Mouse (Mus musculus): Measurements from ENCODE around the gene Raph1.
A peak's percentile ranks its signal among the peaks of the same experiment; 100 is the strongest.
"Not testable (repeated sequence)": the region's sequence is repeated elsewhere in the genome, so short reads cannot be mapped to it uniquely, and the experiment has no call there.

Raph1 gene

DNA sequence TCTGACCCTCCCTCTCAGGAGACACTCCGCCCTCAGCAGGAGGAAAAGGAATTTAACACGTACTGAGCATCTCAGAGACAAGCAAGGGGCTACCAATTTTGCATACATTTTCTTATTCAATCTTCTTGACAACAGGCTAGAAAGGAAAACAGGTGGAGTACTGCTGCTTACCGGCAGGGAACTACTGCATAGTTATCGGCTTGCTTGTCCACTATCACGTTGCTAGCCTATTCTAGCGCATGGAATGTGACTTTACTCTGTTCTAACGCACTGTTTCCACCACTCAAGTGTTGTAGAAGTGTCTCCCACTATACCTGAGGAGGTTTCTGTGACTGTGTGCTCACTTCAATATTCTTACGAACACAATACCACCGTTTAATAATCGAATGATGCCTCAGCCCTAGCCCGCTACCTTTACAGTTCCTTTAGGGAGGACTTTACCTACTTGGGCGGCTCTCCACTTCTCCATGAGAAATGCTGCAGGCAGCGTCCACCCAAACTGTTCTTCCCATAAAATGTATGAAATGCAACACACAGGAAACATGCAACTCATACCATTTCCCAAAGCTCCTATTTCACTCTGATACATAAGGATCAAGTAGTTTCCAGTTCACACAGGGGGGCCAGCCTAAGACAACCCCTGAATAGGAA lies 1.5 kb downstream of the Raph1 start:
- no peak for DNase-seq

- no peak for DNase-seq
Observed at GRCm38 (mm10) chr1:60564691-60565090, 2.2 kb downstream of the Raph1 start.

DNA sequence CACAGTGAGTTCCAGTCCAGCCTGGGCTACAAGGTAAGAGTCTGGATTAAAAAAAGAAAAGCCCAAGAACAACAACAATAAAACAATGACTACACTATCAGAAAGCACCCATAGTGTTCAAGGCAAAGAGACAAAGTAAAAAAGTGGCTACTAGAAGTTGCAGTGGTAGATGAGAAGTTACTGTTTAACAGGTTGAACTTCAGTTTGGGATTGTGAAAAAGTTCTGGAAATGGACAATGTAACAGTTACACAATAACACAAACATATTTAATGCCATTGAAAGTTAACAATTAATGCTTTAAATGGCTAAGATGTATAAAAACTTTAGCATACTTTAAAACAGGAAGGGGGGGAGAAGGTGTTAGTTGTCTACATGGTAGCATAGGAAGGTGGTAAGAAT lies 3.9 kb downstream of the Raph1 start:
- DNase-seq: no peak

DNA sequence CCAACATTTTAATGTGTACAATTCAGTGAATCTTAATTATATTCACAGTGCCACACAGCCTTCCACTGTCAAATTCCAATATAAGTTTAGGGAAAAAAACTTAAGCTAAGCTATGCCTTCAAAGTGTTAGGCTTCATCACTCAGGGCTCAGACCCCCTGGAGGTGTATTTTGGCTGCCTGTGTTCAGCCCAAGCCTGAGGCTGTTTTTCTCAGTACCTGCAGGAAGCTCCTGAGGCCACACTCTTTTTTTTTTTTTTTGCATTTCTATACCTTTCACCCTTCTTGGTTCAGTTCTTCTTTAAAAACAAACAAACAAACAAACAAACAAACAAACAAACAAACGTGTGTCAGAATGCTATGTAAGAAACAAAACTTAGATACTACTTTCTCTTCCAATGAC lies 23.2 kb downstream of the Raph1 start:
- no peak for DNase-seq

DNA sequence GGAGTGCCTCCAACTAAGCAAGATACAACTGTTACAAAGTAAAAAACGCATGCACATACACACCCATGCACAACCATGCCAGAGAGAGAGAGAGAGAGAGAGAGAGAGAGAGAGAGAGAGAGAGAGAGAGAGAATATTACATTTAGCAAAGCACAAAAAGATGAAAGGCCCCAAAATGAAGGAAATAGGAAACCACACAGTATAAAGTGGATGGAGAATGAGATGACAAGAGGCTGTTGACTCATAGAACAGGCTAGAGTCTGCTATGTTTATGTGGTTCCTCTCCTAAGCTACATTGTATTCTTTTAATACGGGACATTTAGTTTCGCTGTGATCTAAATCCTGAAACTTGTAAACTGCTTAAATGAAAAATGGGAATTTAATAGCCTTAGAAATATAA lies 27.6 kb downstream of the Raph1 start:
- DNase-seq: no peak

GRCm38 (mm10) chr1:60534932-60535331 lies 32.0 kb downstream of the Raph1 start:
- peak; percentile 8 to 27 for DNase-seq

GRCm38 (mm10) chr1:60530636-60531035 lies 36.3 kb downstream of the Raph1 start:
- no peak for DNase-seq

DNA sequence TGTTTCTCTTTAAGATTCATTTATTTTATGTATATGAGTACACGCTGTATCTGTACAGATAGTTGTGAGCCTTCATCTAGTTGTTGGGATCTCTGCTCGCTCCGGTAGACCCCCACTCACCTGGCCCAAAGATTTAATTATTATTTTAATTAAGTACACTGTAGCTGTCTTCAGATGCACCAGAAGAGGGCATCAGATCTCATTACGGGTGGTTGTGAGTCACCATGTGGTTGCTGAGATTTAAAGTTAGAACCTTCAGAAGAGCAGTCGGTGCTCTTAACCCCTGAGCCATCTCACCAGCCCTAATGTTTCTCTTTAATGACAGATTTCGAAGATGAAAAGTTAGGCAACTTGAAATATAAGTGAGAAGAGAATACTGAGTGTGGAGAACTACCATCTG lies 36.8 kb downstream of the Raph1 start:
- no peak for DNase-seq

GRCm38 (mm10) chr1:60510584-60510983 lies 56.3 kb downstream of the Raph1 start:
- no peak for DNase-seq

DNA sequence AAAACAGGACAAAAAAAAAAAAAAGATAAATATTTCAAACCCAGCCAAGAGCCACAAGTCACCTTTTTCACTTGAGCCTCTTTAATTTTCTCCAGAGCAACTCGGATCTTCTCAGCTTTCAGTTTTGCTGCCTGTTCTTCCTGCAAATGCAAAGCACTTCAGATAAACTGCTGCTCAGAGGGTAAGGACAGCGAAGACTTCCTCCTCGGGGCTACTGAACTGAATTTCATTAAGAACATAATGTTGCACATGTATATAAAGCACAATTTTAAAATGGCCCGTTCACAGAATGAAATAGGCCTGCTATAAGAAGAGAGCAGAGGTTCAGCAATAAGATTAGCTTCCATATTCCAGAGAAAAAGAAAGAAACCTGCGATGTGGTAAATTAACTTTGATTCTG lies 63.4 kb downstream of the Raph1 start:
- no peak for DNase-seq

- DNase-seq: no peak
Observed at GRCm38 (mm10) chr1:60493421-60493820, 73.5 kb downstream of the Raph1 start.

DNA sequence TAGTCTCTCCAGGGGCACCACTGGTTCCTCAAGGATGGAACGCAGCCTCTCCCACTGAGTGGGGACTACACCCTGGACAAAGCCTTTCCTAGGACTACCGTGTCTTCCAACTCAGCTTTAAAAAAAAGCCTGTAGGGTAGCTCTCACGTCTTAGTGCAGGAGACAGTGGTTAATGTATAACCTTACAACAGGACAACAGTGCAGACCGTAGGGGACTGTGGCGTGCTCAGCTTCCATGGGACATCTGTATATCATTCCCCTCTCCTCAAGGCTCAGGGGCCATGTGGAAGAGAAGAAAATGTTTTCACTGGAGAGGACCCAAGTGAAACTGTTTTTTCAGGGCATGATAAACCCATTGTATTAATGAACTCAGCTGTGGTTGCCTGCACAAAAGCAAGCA lies 74.5 kb downstream of the Raph1 start:
- no peak for DNase-seq

GRCm38 (mm10) chr1:60490510-60490909 lies 76.4 kb downstream of the Raph1 start:
- DNase-seq: no peak

- DNase-seq: no peak
Observed at GRCm38 (mm10) chr1:60489660-60490059, 77.2 kb downstream of the Raph1 start.

- DNase-seq: no peak
Observed at GRCm38 (mm10) chr1:60488635-60489034, 78.3 kb downstream of the Raph1 start.

- no peak for DNase-seq
Observed at GRCm38 (mm10) chr1:60485649-60486048, 81.3 kb downstream of the Raph1 start.

GRCm38 (mm10) chr1:60482881-60483280 lies 84.0 kb downstream of the Raph1 start:
- DNase-seq: no peak

- no peak for DNase-seq
Observed at GRCm38 (mm10) chr1:60481561-60481960, 85.3 kb downstream of the Raph1 start.

- peak; percentile 15 to 35 for DNase-seq
Observed at GRCm38 (mm10) chr1:60470541-60470940, 96.4 kb downstream of the Raph1 start.

DNA sequence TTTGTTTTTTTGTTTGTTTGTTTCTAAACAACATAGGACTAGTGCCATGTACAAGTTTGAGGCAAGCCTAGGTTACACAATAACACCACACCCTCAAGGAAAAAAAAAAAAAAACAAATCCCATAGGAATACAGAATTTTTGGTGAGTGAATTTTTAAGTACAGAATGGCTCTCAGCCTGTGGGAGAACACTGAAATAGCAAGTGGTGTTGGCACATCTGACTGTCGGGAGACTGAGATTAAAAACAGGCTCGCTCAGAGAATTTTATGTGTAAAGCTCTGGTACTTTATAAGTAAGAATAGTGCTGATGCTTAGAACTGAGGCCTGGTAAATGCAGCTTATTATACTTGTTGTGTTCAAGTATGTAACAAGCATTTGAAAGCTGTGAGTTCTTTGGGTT lies 97.4 kb downstream of the Raph1 start:
- no peak for DNase-seq

GRCm38 (mm10) chr1:60460623-60461022 lies 106.3 kb downstream of the Raph1 start:
- DNase-seq: peak in 1 of 2 experiments; percentile 17

DNA sequence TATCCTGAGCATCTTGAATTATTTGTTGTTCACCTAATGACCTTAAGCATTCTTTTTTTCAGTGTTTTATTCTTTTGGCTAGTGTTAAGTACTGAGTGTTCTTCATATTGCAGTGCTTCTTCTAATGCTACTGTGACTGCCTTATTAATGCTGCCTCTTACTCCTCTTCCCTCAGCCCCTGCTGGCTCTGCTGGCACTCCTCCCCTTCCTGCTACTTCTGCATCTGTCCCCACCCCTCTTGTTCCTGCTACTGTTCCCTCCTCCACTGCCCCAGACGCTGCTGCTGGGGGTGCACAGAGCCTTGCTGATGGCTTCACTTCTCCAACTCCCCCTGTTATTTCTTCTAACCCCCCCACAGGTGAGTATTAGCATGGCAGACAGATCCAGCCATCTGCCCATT lies 117.0 kb downstream of the Raph1 start:
- no peak for DNase-seq

GRCm38 (mm10) chr1:60447067-60447466 lies 119.8 kb downstream of the Raph1 start:
- DNase-seq: no peak

DNA sequence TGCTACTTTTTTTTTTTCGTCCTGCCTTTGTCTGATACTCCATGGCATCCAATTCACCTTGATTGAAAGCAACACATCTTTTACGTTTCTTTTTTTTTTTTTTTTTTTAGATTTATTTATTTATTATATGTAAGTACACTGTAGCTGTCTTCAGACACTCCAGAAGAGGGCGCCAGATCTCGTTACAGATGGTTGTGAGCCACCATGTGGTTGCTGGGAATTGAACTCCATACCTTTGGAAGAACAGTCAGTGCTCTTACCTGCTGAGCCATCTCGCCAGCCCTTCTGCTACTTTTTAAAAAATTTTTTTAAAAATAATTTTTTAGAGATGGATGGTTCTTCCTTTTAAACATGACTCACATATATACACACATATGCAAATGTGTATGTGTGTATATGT lies 125.5 kb downstream of the Raph1 start:
- DNase-seq: not testable (repeated sequence)

DNA sequence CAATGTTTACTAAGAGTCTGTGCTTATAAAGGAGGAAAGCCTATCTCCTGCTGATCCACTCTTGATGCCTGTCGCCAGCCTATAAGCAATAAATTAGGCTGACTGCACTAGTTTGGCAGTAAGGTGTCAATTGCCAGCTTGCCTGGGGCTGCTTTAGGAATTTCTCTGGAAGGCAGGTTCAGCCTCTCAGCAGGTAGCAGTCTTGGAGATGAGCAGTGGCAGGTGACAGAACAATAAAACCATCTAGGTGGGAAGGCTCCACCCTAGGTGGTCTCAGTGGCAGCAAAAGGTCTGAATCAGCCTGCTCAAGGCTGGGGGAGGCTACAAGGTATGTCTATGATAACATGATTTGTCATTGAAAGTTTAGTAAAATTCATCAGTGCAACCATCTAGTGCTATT lies 134.4 kb downstream of the Raph1 start:
- no peak for DNase-seq
